Mouse (Mus musculus): ENCODE measurements around the gene Klhdc8b.

Gene Klhdc8b

DNA sequence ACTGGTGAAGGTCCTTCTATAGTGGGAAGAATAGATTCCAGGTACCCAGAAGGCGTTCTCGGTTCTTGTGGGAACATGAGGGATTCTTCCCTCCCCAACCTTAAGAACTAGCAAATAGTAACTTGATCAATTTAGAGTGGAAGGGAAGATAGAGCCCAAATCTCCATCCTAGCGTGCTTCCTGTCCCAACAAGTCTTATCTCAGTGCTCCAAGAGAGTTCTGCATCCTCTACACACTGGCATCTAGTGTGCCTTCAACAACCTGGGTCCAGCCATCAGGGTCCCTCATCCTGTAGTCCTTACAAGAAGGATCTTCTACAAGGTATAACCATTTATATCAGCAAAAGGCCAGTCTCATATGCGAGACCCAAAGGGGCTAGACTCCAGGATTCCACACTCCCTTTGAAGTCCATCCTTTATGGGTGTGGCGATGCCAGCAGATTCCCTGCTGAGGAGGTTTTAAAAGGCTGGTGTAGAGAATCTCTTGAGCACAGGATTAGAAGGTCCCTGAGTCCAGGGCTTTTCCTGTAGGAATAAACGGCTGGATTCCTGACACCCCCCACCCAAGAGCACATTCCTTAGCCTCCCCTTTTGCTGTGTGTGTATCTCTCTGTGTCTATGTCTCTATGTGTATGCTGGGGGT, 9.7 kb downstream of the Klhdc8b start:
- DNase-seq (ENCODE audit: low read depth) = peak; percentile 18

GRCm38 (mm10) chr9:108451170-108451493, 10.2 kb downstream of the Klhdc8b start:
- DNase-seq (ENCODE audit: low read depth) = no peak

DNA sequence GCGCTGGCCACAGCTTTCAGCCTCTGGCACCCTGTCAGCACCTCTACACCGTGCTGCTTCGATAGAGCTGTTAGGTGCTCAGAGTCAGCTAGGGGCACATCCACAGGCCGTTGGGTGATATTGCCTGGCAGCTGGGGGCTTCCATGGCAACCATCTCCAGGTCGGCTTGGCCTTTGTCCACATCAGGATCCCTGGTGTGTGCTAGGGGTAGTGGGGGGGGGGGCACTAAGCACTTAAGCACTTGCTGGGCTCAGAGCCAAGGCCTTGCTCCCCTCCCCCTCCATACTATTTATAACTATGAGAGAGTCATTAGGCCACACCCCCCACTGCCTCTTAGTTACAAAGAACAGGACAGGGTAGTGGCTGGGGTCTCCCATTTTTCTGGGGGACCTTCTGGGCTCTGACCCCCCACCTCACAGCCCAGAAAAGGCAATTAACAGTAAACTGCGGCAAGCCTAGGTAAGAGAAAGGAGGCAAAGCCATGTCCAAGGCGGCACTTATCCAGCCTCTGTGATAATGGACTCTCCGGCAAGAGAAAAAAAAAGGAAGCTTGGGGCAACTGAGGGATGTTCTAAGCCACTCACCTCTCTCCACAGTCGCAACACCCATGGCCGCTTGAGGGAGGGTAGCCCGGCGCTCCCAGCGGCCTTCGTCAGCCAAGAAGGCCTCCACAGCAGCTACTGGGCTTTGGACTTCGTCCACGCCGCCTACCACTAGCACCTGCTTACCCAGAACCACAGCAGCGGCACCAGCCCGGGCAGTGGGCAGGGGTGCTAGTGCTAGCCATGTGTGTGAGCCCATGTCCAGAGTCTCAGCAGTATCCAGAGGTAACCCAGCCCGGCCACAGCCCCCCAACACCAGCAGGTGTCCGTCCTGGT, 10.8 kb downstream of the Klhdc8b start:
- DNase-seq (ENCODE audit: low read depth) = no peak

DNA sequence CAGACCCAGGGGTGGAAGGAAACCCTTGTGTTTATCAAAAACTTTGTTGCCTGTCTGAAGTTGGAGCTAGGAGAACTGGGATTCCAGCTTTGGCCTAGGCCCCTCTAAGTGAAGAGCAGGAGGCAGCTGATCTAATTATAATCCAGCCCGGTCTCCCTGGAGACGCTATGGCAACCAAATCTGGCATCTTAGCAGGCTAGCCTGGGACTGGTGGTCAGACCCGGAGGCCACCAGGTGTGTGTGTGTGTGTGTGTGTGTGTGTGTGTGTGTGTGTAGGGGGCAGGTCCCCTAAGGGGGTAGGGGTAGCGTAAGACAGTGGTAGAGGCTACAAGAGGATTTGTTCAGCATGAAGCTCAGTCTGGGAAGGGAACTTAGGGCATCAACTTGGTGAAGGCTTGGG, 11.5 kb downstream of the Klhdc8b start:
- DNase-seq (ENCODE audit: low read depth) = no peak

- DNase-seq (ENCODE audit: low read depth) = peak; percentile 18
Measured at GRCm38 (mm10) chr9:108445125-108445524, 16.3 kb downstream of the Klhdc8b start.

DNA sequence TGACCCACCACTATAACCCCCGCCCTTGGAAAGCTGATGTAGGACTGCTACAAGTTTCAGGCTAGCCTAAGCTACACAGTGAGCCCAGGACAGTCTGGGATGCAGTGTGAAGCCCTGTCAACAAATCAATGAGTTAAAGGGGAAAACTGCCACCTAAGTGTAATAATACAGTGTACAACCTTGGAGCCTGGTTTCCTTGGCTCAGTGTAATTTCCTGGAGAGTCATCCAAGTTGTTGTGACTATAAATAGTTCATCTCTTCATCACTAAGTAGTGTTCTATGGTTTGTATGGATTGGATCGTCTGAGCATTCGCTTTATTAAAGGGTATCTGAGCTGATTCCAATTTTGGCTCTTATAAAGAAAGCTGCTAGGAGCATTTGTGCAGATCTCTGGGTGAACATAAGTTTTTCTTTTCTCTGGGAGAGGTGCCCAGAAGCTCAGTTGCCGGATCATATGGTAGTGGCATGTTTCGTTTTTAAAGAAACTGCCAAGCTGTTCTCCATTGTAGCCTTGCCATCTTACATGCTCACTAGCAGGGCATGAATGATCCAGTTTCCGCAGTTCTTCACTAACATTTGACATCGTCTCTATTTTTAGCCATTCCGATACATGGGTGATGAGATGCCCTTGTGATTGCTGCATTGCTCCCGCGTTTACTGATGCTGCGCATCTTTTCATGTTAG, 20.0 kb downstream of the Klhdc8b start:
- no peak for DNase-seq (ENCODE audit: low read depth)

- DNase-seq (ENCODE audit: low read depth) = no peak
Measured at GRCm38 (mm10) chr9:108440485-108440884, 20.9 kb downstream of the Klhdc8b start.

GRCm38 (mm10) chr9:108439176-108439575, 22.2 kb downstream of the Klhdc8b start:
- no peak for DNase-seq (ENCODE audit: low read depth)

- no peak for DNase-seq (ENCODE audit: low read depth)
Measured at GRCm38 (mm10) chr9:108436182-108436581, 25.2 kb downstream of the Klhdc8b start, which contains the start of gene BC048562. Gene BC048562 (plus strand): TSS chr9:108436482.

DNA sequence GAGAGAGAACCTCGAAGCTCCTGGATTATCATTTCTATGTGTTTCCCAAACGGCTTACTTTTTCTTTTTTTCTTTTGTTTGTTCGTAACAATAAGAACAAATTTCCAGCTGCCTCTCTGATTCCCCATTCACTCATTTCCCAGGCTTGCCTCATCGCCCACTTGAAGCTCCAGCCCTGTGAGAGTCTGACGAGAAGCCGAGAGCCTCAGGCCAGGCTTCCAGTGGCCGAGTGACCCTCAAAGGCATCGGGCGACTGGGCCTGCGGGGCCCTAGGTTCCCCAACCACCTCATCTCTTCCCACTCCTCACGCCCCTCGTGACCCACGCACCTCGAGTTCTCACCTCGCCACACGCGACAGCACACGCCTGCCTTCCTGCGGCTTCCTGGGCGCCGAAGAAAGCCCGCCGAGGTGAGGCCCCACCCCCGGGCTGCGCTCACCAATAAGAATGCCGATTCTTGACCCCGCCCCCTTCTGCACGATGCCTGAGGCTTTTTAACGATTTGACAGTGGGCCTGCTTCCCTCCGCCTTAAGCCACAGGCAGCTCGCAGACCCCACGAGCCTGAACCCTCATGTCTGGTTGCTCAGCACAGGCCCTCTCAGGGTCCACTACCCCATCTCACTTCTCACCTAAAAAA, 29.8 kb downstream of the Klhdc8b start:
- DNase-seq (ENCODE audit: low read depth) = peak; percentile 26

GRCm38 (mm10) chr9:108428384-108428783, 33.0 kb downstream of the Klhdc8b start, which contains the start of gene Ccdc36:
Gene Ccdc36 (minus strand): TSS chr9:108428484.
- no peak for DNase-seq (ENCODE audit: low read depth)

- DNase-seq (ENCODE audit: low read depth) = peak; percentile 43
Measured at GRCm38 (mm10) chr9:108412221-108412620, 49.2 kb downstream of the Klhdc8b start.

DNA sequence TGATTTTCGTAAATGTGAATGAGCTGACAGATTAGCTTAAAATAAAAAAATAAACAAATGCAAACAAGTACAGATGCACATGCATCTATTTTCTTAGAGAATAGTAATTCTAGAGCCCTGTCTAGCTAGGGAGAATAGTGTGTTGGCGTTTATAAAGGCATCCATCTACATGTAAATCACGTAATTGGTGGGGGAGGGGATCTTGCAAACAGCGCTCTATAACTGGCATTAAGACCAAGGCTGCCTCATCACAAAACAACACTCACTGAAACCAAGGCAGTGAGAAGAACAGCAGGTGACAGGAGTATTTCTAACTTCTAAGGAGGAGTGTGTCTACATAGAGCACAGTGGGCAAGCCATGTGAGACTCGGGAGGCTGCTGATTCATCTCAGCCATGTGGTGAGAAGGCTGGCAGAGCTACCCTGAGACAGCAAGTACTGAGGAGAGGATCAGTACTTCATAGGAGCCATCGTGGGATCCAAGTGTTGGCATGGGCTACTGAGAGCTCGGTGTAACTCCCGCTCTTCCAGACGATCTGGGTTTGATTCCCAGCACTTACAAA, 49.9 kb downstream of the Klhdc8b start:
- DNase-seq (ENCODE audit: low read depth) = no peak

DNA sequence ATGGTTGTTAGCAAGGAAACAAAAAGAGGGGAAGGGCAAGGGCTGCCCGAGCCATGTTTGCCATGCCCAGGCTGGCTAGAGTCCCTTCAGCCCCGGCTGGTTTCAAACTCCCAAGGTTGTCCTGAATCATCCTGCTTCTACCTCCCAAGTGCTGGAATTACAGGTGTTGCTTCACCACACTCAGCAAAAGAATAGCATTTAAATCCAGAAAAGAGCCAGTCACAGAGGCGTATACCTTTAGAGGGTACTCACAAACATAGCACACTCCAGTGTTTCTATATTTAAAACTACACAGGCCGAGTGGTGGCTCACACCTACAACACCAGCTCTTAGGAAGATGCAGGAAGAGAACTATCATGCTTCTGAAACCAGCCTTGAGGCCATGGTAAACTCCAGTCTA, 51.8 kb downstream of the Klhdc8b start:
- DNase-seq (ENCODE audit: low read depth) = no peak

DNA sequence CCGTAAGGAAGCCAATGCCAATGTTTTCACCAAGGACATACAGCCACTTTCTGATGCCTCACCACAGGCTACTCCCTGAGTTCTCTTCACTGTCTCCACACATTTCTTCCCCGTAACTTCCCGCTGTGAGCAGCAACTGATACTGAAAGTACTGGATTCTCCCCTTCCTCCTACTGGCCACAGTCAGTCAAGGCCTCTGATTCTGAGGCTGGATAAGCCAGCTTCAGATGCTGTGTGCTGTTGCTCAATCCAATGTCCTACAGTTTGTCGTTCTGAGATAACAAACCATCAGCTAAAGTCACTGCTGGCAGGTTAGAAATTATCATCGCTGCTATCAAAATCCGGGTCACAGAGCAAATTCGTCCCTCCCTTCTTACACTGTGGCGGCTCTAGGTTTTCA, 56.9 kb downstream of the Klhdc8b start:
- DNase-seq (ENCODE audit: low read depth) = no peak

DNA sequence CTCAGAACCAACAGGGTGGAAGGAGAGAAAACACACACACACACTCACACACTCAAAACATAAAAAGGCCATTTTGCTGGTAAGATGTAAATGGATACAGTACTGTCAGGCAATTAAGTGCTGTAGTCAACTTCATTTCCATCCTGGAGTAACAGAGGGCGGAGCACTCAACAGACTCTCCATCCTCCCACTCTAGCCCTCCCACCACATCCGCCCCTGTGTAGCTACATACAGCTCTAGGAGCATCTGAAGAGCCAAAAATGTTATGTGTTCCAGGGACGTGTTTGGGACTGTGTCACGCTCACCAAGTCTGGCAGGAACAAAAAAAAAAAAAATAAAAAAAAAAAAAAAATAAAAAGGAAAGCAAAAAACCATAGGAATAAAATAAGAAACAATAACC, 58.3 kb downstream of the Klhdc8b start:
- DNase-seq (ENCODE audit: low read depth) = no peak

GRCm38 (mm10) chr9:108401186-108401960, 60.0 kb downstream of the Klhdc8b start:
- DNase-seq (ENCODE audit: low read depth) = no peak

- DNase-seq (ENCODE audit: low read depth) = no peak
Measured at GRCm38 (mm10) chr9:108398324-108398723, 63.1 kb downstream of the Klhdc8b start.
